Mouse (Mus musculus): ENCODE results near the gene Itgad.

DNA sequence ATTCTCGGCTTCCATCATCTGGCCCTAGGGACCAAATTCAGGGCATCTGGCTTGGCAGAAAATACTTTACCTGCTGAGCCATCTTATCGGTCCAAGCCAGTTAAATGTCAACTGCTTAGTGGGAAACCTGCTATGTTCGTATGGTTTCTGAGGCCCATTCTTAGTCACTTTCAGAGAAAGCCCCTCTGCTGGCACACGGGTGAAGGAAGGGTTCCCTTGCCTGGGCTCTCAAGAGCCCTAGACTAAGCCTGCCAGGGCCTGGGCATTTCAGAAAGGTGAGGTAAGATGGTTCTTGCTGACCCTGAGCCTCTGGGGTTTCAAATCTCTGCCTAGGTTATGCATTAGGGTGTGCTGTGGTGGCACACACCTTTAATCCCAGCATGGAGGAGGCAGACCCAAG lies 91.4 kb downstream of the Itgad start:
- no peak for TF ChIP-seq CTCF (IDR thresholded peaks at IDR 0.05; ENCODE audit: low read depth)
- no peak for TF ChIP-seq EP300 (optimal IDR thresholded peaks at IDR 0.05)

Data from stomach, postnatal 0 days (tissue).